Mouse (Mus musculus) heart, postnatal 4 days (tissue): ENCODE measurements around the gene Hist1h4i. TPM values are rescaled to one million over a fixed set of nuclear protein-coding genes. Genes with fewer than 3 reads are reported as not detected.
A peak's percentile ranks its signal among the peaks of the same experiment; 100 is the strongest.

Experiments
- DNase-seq: peaks from one replicate; pipeline ENCODE4 v3.0.0; 2021
- total RNA-seq, 2 experiments: library from RNA; stranded (reverse); gene quantifications; 2 replicates each; pipeline ENCODE4 v1.2.3; 2021

Hist1h4i gene
- total RNA-seq, 2 experiments from 2014 or later, result 139 to 147 TPM

DNA sequence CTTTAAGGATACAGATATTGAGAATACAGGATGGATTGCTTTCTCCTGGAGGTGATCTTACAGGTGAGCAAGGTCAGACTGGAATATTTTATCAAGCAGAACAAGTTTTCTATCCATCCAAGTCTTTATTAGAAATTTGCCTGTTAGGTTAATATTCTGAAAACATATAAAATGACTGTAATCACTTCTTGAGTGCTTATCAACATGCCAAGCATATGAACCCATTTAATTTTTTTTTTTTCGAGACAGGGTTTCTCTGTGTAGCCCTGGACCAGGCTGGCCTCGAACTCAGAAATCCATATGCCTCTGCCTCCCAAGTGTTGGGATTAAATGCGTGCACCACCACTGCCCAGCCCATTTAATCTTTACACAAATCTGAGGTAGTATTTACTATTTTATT is 4.2 kb downstream of the Hist1h4i start:
- no peak for DNase-seq

DNA sequence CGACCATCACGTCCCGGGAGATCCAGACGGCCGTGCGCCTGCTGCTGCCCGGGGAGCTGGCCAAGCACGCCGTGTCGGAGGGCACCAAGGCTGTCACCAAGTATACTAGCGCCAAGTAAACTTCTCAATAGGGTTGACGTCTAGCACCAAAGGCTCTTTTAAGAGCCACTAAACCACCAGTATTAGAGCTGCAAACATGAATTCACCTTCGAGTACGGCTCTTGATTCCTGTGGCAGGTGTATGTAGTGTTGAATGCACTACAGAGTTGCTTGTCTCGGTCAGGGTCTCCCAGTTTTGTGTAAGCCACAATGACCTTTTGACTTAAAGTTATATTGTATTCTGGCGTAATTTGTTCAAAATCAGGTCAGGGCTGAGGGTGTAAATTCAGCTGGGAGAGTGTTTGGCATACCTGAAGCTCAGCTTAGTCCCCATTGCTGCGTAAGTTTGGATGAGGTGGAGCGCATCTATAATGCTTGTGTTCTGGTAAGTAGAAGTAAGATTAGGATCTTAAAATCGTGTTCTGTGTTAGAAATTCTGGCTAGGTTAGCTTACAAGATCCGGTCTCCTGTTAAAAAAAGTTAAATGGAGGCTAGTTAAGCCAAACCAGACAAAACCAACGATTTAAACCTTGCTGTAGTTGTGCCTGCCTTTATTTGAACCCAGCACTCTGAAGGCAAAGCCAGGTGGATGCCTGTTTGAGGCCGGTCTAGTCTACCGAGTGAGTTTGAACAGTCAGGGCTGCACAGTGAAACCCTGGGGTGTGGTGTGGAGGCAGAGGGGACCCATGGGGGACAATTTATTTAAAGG is 4.8 kb downstream of the Hist1h4i start:
- no peak for DNase-seq

DNA sequence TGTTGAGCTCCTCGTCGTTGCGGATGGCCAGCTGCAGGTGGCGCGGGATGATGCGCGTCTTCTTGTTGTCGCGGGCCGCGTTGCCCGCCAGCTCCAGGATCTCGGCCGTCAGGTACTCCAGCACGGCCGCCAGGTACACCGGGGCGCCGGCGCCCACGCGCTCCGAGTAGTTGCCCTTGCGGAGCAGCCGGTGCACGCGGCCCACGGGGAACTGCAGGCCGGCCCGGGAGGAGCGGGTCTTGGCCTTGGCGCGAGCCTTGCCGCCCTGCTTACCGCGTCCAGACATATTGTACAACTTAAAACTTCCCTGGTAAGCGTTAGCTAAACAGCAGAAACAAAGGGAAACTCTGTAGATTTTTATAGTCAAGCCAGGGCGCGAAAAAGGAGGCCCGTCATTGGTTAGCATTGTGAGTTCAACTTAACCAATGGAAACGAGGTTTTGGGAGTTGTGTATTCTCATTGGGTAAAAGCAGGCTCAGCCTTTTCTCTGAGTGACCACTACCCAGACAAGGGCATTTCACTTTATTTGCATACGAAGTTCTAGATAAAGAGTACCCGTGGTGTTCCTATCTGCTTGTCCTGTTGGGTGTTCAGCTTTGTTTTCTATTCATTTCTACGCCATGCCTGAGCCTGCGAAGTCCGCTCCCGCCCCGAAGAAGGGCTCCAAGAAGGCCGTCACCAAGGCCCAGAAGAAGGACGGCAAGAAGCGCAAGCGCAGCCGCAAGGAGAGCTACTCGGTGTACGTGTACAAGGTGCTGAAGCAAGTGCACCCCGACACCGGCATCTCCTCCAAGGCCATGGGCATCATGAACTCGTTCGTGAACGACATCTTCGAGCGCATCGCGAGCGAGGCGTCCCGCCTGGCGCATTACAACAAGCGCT is 5.7 kb downstream of the Hist1h4i start, which contains the start of the genes Hist1h2ah and Hist1h2bk:
Hist1h2ah (minus strand) TSS at position 302 of the 882 bp plus-strand sequence.
Hist1h2bk (plus strand) TSS at position 604 of the 882 bp plus-strand sequence.
- peak; percentile 85 for DNase-seq

DNA sequence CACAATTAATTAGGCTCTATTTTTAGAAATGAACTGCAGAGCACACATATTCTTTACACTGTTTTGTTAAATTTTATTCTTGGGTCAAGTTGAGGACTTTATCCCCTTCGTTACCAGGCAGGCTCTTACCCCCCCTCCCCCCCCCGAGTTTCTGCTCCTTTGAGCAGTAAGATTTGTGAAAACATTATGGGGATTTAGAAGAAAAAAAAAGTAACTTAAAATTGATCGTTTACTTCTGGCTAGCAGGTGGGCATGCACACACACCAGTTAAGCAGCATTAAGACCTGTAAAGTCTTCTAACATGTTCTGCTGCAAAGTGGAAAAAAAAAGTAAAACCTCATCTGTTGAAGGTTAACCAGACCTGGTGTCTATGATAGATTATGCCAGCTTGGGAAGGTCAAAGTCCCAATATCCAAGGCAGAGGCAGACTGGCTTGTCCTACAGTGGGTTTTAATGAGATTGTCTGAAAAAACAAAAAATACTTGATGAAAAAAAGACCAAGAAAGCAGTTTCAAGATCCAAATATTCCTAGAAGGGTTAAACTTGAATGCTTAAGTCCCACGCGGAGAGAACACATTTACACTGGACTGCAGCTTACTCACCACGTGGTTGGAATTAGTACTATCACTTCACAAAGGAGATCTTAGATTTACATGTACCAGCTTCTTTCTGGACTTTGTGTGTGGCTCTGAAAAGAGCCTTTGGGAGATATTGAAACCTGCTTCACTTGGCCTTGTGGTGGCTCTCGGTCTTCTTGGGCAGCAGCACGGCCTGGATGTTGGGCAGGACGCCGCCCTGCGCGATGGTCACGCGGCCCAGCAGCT is 6.5 kb downstream of the Hist1h4i start:
- no peak for DNase-seq

DNA sequence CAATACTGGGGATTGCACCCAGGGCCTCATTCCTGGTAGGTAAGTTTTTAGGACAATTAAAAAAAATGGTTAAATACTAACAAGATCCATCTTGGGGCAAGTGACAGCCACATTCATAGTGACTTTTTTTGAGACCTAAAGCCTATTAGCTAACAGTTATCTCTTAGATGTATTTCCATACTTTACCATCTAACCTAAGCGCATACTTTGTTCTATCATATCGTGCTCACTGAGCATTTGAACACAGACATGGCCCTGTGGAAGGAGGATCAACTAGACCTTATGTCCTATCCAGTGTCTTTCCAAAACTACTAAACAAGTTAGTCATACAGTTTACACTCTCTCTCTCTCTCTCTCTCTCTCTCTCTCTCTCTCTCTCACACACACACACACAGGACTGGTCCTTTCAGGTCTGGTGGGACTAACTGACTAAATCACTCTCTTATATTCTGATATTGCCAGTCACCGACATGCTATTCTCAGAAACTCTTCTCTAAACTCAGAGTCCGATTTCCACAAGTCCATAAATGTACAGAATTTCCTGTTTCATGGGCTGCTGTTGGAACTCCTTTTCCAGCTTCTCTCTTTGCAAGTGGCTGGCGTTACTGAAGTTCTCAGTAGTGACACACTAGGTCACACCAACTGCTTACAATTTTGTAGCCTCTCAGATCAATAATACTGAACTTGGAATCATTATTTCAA is 7.3 kb downstream of the Hist1h4i start:
- DNase-seq, result no peak

DNA sequence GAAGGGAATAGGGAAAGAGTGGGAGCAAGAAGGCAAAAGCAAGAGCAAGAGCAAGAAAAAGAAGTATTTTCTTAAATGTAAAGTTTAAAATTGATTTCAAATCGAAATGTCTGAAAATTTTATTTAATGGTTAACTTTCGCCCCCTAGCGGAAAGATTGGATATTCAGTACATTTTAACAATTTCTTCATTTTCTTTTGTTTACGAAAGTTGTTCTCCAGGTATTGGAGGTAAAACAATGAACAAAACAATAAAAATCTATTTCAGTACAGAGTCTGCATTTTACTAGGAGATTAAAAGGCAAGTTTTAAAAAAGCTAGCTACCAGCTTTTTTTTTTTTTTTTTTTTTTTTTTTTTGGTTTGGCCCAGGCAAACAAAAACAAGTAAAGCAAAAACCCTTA is 10.7 kb downstream of the Hist1h4i start:
- no peak for DNase-seq

DNA sequence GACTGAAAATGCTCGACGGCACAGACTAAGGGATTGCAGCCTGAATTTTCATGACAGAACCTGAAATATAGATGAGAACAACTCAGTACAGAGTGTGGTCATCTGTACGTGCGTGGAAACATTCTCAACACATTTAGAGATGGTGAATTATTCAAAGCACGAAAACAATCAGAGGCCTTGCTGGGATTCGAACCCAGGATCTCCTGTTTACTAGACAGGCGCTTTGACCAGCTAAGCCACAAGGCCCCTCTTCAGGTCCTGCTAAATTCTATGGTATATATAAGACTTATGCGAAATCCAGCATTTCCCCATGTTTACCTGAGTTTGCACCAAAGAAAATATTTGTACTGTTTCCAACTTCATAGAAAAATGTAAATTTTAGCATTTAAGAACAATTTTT is 11.2 kb downstream of the Hist1h4i start:
- no peak for DNase-seq

DNA sequence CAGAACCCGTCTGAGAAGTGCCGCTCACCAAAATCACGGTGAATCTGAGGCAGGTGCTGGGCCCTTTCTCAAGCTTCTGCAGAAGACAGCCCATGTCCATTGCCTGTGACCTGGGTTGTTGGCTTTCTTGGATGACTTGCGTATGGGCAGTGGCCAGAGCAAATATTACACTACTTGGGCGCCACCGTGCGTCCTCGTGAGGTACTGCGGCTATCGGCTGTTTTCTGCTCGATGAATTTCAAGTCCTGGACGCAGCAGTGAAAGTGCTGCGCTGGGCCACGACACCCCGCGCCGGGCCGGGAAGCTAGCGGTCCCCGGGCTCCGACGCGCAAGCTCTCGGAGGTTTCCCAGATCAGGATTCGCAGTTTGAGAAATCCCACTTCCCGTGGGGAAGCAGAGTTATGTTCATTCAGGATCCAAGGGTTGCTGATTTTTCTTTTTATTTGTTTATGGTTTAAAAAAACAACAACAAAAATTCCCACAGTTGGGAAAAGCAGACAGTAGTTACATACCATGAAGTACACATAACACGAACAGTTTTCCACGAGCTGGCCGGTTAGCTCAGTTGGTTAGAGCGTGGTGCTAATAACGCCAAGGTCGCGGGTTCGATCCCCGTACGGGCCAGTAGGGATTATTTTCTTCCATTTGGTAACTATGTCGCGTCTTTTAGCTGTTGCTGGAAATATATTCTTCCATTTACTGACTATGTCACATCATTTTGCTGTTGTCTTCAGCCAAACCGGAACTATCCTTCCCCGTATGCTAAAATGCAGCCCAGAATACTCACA is 12.3 kb downstream of the Hist1h4i start:
- peak; percentile 98 for DNase-seq

DNA sequence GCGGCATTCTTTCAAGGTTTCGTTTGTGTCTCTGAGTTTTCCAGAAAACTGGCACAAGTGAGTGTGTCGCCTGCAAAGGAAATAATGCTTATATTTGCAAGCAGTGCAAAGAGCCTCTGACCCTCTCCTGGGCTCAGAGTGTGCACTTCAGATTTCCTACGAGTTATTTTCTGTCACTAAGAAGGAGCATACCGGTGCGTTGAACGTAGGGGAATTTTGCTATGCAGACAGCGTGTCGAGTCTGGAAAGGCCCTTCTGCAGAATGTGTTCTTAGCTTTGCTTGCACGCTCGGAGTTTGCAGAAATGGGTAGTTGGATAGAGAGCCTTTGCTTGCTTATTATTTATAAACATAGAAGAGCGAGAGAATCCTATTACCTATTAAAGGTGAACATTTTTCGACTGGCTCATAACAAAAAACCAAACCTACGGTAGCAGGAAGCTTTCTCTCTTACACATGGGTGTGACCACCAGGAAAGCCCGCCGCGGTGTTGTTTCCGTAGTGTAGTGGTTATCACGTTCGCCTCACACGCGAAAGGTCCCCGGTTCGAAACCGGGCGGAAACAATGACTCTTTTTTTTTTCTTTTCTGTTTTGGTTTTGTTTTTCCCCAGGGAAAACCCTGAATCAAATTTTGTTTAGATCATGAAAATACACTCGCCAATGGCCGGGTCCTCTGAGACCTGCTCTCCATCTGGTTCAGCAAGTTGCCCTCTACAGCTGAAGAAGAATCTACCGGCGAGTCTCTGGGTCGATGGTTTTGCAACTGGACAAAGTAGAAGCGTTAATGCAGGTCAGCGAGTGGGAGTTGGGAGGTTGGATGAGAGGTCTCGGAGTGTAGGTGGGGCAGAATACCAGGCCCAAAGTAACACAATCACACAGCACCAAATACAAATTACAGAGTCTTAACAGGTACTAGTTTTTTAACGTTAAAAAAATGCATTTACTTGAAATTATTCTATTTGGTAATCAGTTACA is 14.8 kb downstream of the Hist1h4i start:
- peak; percentile 91 for DNase-seq

DNA sequence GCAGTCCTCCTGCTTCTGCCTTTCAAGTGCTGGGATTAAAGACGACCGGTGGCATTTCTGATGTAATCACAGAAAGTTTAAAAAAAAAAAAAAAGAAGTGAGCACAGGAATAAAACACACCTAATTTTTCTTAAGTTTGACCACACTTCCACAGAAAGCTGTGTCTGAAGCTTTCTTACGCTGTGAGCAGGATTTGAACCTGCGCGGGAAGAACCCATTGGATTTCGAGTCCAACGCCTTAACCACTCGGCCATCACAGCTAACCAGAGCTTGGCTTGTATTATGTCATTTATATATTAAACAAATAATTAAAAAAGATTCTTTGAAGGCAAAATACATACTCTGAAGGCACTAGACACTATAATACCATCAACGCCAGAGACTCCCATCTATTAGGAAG is 18.9 kb downstream of the Hist1h4i start:
- peak; percentile 87 for DNase-seq

DNA sequence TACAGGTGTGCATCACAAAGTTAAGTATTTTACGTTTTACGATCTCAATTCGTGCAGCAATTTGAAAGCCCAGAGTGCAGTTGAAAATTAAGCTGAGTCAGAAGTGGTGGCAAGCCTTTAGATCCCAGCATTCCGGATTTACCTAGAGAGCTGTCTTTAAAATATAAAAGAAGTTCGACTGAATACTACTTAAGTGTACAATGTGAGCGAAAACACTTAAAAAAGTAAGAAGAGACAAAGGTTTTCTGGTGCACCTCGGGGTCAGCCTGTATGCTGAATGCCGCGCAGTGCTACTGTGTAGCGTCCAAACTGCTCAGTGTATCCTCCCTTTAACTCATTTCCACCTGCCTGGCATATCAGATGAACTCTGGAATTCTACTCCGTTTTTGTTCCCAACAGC is 19.6 kb downstream of the Hist1h4i start:
- no peak for DNase-seq

DNA sequence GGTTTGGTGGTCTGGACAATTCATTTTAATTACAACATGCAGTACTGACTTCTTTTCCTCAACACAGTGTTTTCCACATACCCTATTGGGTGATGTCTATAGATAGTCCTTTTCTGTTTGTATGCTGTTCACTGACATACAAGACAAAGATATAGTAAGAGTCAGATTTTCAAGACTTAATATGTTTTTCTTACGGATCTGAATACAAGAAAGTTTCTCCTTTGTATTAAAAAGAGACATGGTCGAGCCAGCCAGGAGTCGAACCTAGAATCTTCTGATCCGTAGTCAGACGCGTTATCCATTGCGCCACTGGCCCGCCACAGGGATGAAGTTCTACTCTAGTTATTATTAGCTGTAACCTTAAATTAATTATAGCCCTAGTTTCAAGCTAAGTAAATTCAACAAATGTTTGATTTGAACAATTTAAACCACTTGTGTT is 20.2 kb downstream of the Hist1h4i start:
- peak; percentile 81 for DNase-seq

DNA sequence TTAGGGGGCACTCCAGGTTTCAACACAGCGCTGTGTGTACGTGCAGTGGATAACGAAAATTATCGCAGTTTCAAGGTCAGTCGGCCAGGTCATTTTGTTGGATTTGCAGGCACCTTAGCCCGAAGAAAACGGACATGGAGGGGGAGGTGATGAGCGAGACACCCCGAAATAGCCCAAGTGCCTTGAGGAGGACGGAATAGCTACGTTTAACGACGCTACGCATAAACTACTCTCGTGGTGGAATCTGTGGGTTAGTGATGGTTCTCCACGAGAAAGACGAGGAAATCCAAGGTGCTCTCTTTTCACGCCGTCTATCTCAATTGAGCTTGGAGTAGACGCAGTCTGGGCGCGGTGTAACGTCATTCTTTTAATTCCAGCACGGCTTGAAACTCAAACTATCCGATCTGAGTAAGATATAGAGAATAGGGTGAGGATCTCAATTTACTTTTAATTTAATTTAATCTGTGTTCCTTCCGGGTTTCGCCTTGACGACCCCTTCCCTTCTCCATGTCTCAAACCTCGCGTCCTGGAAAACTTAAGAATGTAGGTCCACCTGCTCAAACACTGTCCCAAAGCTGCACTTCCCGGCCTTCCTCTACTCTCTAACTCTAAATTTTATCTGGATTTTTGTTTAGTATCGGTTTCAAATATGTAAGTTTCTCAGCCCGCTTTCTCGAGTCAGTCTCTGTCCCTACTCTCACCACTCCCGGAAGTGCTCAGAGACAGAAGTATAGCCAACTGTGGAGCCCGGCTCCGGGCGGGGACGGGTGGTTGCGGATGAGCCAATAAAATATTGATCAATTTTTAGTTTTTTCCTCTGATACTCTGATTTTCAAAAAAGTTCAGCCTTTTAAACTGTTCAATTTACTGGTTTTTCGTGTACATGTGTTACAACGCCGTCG is 21.0 kb downstream of the Hist1h4i start:
- DNase-seq, result no peak

DNA sequence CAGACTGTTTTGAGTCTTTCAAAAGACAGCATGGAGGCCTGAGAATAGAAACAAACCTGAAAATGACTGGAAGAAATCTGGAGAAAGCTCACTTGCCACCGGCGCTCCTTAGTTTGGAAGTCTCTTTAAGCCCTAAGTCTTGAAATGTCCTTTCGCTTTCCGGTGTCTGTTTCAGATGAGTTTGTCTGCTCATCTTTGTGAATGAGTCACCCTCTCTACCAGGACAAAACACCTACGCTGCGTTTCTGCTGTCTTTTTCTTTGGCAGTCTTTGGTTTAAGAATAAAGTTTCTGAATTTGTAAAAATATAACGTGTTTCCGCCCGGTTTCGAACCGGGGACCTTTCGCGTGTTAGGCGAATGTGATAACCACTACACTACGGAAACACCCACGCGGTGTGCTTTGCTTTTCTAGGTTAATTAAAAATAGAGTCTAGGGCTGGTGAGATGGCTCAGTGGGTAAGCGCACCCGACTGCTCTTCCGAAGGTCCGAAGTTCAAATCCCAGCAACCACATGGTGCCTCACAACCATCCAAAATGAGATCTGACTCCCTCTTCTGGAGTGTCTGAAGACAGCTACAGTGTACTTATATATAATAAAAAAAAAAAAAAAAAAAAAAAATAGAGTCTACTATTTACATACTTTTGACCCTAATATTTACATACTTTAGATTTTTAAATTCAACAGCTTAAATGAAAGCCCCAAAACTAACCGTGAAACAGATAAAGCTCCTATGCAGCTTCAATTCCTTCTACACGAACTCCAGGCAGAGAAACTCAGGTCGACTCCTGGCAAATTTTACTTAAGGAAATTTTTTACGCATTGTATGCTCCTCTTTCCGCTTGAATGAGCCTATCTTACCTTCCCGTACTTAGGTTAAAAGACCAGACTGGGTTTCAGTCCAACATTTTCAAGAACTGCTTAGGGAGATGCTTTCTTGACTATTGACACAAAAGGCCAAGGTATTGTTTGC is 25.4 kb downstream of the Hist1h4i start:
- DNase-seq, result peak; percentile 80

DNA sequence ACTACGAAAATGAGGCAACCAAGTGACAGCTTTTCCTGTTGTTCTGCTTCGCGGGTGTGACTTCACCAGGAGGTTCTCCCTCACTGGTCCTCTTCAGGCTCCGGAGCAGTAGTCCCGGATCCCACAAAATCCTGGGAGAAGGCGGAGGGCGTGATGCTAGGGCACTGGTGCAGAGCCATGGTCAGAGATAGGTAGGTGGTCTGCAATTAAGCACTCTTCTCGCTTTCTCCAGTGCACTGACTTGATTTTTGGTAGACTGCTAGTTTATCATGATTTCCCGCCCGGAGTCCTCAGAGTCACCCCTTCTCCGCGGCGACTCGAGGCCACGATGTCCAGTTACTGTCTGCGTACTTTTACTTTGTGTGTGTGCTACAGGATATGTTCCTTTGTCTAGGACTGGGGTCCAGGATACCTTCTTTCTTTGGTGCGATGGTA is 26.7 kb downstream of the Hist1h4i start:
- no peak for DNase-seq

DNA sequence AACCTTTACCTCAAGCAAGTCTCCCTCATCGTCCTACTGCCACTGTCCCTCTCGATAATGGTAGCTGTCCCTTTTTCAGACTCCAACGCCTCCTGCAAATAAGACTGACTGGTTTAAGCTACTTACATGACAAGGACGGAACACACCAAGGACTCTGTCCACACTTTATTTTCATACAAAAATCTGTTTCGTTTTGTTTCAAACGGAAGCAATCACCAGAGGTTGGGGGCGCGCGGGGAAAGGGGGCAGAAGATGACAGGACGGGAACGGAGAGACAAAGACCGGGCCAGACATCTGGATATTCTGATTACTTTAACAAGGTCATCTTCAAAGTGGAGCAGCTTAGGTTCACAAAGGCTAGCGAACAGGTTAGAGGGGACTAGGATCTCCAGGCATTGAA is 27.4 kb downstream of the Hist1h4i start:
- no peak for DNase-seq

DNA sequence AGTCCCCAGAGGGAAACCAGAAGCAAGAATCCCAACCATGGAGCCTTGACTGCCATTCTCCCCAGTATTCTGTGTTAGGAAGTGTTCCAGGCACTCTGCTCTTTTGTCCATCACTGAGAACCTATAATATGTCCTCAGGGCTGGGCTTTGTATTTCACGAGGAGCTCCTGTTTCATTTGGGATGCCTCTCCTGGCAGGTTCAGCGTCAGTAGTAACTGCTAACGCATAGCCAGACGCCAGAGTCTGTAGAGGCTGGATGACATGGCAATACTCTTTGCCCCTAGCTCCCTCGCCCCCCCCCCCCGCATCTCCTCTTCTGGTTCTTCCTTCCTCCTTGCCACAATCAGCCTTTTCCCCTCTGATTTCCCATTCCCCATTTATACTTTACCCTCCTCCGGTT is 31.5 kb downstream of the Hist1h4i start, which contains the start of gene Prss16:
Prss16 (minus strand) TSS at position 101 of the 400 bp plus-strand sequence.
- no peak for DNase-seq
